Mouse (Mus musculus): ENCODE measurements around the gene Cnn1. TPM values are rescaled to one million over a fixed set of nuclear protein-coding genes. Genes with fewer than 3 reads are reported as not detected.
"Not testable (repeated sequence)": the region's sequence is repeated elsewhere in the genome, so short reads cannot be mapped to it uniquely, and the experiment has no call there.

Gene Cnn1
- polyA plus RNA-seq, 1 experiment from 2014 or later: 408 TPM

- in situ Hi-C loops (cut with MboI; ENCODE audit: low pct_unique_long_range_greater_than_20kb): loop anchor here (5.0 kb wide), 1 partner anchor 70 kb away; no protein-coding TSS in a partner anchor
- TF ChIP-seq CTCF (IDR thresholded peaks at IDR 0.05): no peak
- ATAC-seq (no peak), DNase-seq (ENCODE audit: low read depth, low spot score) (no peak)
- ChIA-PET CTCF (interaction anchor here (1.1 to 1.3 kb wide), 3 partner anchors 10 to 84 kb away, joined by 3 to 5 read pairs (median 4); partner anchors contain the start of gene Ecsit), POLR2A (interaction anchor here (0.7 kb wide), 1 partner anchor 80 kb away, joined by 3 read pairs; no protein-coding TSS in a partner anchor)
- H3K27me3 ChIP-seq: no peaks in the 10 kb centered on the region
Measured at GRCm38 (mm10) chr9:22072276-22072675, 26.7 kb upstream of the Cnn1 start.

- POLR2A ChIA-PET; ATAC-seq; DNase-seq (ENCODE audit: low read depth, low spot score); H3K27me3 ChIP-seq; in situ Hi-C loops (cut with MboI; ENCODE audit: low pct_unique_long_range_greater_than_20kb): not testable (repeated sequence)
- CTCF ChIA-PET: interaction anchor here (1.0 kb wide), 1 partner anchor 8 kb away, joined by 3 read pairs; no protein-coding TSS in a partner anchor
Measured at GRCm38 (mm10) chr9:22075778-22076177, 23.2 kb upstream of the Cnn1 start.

- DNase-seq (ENCODE audit: low read depth, low spot score): no peak
- ATAC-seq: no peak
- no peaks in the 10 kb centered on the region for H3K27me3 ChIP-seq
- CTCF ChIA-PET: interaction anchor here (1.0 kb wide), 1 partner anchor 7 kb away, joined by 3 read pairs; no protein-coding TSS in a partner anchor
- POLR2A ChIA-PET: no interaction called here
- TF ChIP-seq CTCF (IDR thresholded peaks at IDR 0.05): no peak
- in situ Hi-C loops (cut with MboI; ENCODE audit: low pct_unique_long_range_greater_than_20kb): no loop called here
Measured at GRCm38 (mm10) chr9:22076223-22076622, 22.8 kb upstream of the Cnn1 start.

- ATAC-seq: no peak
Measured at GRCm38 (mm10) chr9:22084667-22085021, 14.4 kb upstream of the Cnn1 start.

GRCm38 (mm10) chr9:22085022-22085834 lies 13.8 kb upstream of the Cnn1 start, which contains the start of gene Ecsit:
Gene Ecsit, minus strand, starts transcription at chr9:22085438.
- in situ Hi-C loops (cut with MboI; ENCODE audit: low pct_unique_long_range_greater_than_20kb): no loop called here
- peak; percentile 99 for ATAC-seq
- H3K27me3 ChIP-seq: no peaks in the 10 kb centered on the region
- CTCF ChIA-PET: interaction anchor here (0.6 to 1.2 kb wide), 4 partner anchors 11 to 33 kb away, joined by 3 to 4 read pairs (median 3); no protein-coding TSS in a partner anchor
- TF ChIP-seq CTCF (IDR thresholded peaks at IDR 0.05): no peak
- POLR2A ChIA-PET: interaction anchor here (0.6 to 1.0 kb wide), 6 partner anchors 14 to 1073 kb away, joined by 3 to 5 read pairs (median 3); no protein-coding TSS in a partner anchor
- no peak for DNase-seq (ENCODE audit: low read depth, low spot score)

More at GRCm38 (mm10) chr9:22084667-22085021, 14.4 kb upstream of the Cnn1 start:
- POLR2A ChIA-PET: interaction anchor here (0.9 kb wide), 1 partner anchor 15 kb away, joined by 3 read pairs; no protein-coding TSS in a partner anchor
- no peaks in the 10 kb centered on the region for H3K27me3 ChIP-seq
- no peak for DNase-seq (ENCODE audit: low read depth, low spot score)
- in situ Hi-C loops (cut with MboI; ENCODE audit: low pct_unique_long_range_greater_than_20kb): no loop called here
- TF ChIP-seq CTCF (IDR thresholded peaks at IDR 0.05): no peak
- CTCF ChIA-PET: interaction anchor here (1.2 kb wide), 1 partner anchor 34 kb away, joined by 3 read pairs; no protein-coding TSS in a partner anchor

- in situ Hi-C loops (cut with MboI; ENCODE audit: low pct_unique_long_range_greater_than_20kb): no loop called here
- ChIA-PET POLR2A (interaction anchor here (0.6 to 1.0 kb wide), 4 partner anchors 13 to 1073 kb away, joined by 3 to 5 read pairs (median 3); no protein-coding TSS in a partner anchor), CTCF (interaction anchor here (0.6 to 1.2 kb wide), 4 partner anchors 10 to 33 kb away, joined by 3 to 4 read pairs (median 3); no protein-coding TSS in a partner anchor)
- no peak for ATAC-seq
- TF ChIP-seq CTCF (IDR thresholded peaks at IDR 0.05): no peak
- DNase-seq (ENCODE audit: low read depth, low spot score): no peak
- H3K27me3 ChIP-seq: no peaks in the 10 kb centered on the region
Measured at GRCm38 (mm10) chr9:22086012-22086411, 13.0 kb upstream of the Cnn1 start.

- ATAC-seq (no peak), DNase-seq (ENCODE audit: low read depth, low spot score) (no peak)
- CTCF ChIA-PET: no interaction called here
- H3K27me3 ChIP-seq: no peaks in the 10 kb centered on the region
- no peak for TF ChIP-seq CTCF (IDR thresholded peaks at IDR 0.05)
- in situ Hi-C loops (cut with MboI; ENCODE audit: low pct_unique_long_range_greater_than_20kb): no loop called here
- POLR2A ChIA-PET: no interaction called here
Measured at GRCm38 (mm10) chr9:22087034-22087618, 11.9 kb upstream of the Cnn1 start.

GRCm38 (mm10) chr9:22089281-22089680 lies 9.7 kb upstream of the Cnn1 start:
- ChIA-PET CTCF (no interaction called here), POLR2A (no interaction called here)
- in situ Hi-C loops (cut with MboI; ENCODE audit: low pct_unique_long_range_greater_than_20kb): no loop called here
- ATAC-seq (no peak), DNase-seq (ENCODE audit: low read depth, low spot score) (no peak)
- TF ChIP-seq CTCF (IDR thresholded peaks at IDR 0.05): no peak
- no peaks in the 10 kb centered on the region for H3K27me3 ChIP-seq

GRCm38 (mm10) chr9:22089986-22090385 lies 9.0 kb upstream of the Cnn1 start:
- in situ Hi-C loops (cut with MboI; ENCODE audit: low pct_unique_long_range_greater_than_20kb): no loop called here
- no peaks in the 10 kb centered on the region for H3K27me3 ChIP-seq
- POLR2A ChIA-PET: interaction anchor here (0.6 kb wide), 1 partner anchor 275 kb away, joined by 3 read pairs; no protein-coding TSS in a partner anchor
- ATAC-seq (no peak), DNase-seq (ENCODE audit: low read depth, low spot score) (no peak)
- CTCF ChIA-PET: no interaction called here
- no peak for TF ChIP-seq CTCF (IDR thresholded peaks at IDR 0.05)

GRCm38 (mm10) chr9:22092746-22093145 lies 6.3 kb upstream of the Cnn1 start:
- POLR2A ChIA-PET: no interaction called here
- TF ChIP-seq CTCF (IDR thresholded peaks at IDR 0.05): no peak
- in situ Hi-C loops (cut with MboI; ENCODE audit: low pct_unique_long_range_greater_than_20kb): no loop called here
- no peak for ATAC-seq
- DNase-seq (ENCODE audit: low read depth, low spot score): no peak
- no peaks in the 10 kb centered on the region for H3K27me3 ChIP-seq
- CTCF ChIA-PET: interaction anchor here (1.4 kb wide), 1 partner anchor 12 kb away, joined by 4 read pairs; no protein-coding TSS in a partner anchor
